Mouse (Mus musculus): ENCODE results near the gene Kcnab2.

DNA sequence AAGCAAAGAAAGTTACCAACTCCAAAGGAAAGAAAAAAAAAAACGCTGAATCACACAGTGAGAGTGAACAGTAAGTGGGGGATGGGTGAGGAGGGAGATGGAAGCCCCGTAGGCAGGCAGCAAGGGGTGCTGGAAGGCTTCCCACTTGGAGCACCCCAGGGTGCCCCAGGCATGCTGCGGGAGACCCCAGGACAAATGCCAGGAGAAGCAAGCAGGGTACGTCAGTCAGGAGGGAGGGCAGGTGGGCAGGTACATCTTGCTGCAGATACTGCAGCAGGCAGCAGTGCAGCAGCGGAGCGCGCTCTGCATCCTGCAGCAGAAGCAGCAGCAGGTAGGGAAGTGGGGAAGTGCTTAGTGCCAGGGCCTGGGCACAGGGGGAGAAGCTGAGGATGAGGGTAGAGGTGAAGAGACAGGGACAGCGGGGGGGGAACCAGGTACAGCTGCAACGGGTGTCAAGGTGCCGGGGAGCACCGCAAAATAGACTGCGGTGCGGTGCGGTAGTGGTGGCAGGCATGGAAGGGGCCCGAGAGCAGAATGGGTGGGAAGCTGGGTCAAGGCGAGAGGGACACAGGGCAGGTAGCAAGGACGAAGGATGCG is 1.1 kb downstream of the Kcnab2 start, which contains the start of gene Nphp4:
- no peak for TF ChIP-seq CTCF (IDR thresholded peaks at IDR 0.05; ENCODE audit: borderline replicate concordance, insufficient read depth, low read depth, low read length)
- TF ChIP-seq POLR2A (IDR thresholded peaks at IDR 0.05; ENCODE audit: borderline replicate concordance, insufficient read depth, low read length), result no peak
